Mouse (Mus musculus) cortical plate, adult 2 months (tissue): ENCODE measurements around the gene Rsbn1l. TPM values are rescaled to one million over a fixed set of nuclear protein-coding genes. Genes with fewer than 3 reads are reported as not detected.
A peak's percentile ranks its signal among the peaks of the same experiment; 100 is the strongest.

Source experiments
- H3K27ac ChIP-seq: fragments of 200-500 bp; 2 replicates; pipeline ENCODE4 v1.5.1; 2012; ENCODE audit warnings: low read length, control low read depth, inconsistent platforms; ENCODE audit not compliant: insufficient read depth
- H3K4me1 ChIP-seq: fragments of 200-500 bp; 2 replicates; pipeline ENCODE4 v1.6.1; 2011; ENCODE audit warnings: low read length; ENCODE audit not compliant: control insufficient read depth, insufficient read depth
- H3K4me3 ChIP-seq: fragments of 200-500 bp; 2 replicates; pipeline ENCODE4 v1.5.1; 2011; ENCODE audit warnings: mild to moderate bottlenecking, low read length, control low read depth; ENCODE audit not compliant: insufficient read depth
- CTCF ChIP-seq: fragments of 200-500 bp; IDR thresholded peaks from 2 replicates; pipeline ENCODE4 v1.5.1; 2011; ENCODE audit warnings: mild to moderate bottlenecking, control low read depth, low read length; ENCODE audit not compliant: insufficient read depth; ENCODE audit errors: extremely low read depth
- POLR2A ChIP-seq: fragments of 200-500 bp; IDR thresholded peaks from 2 replicates; pipeline ENCODE4 v1.6.1; 2011; ENCODE audit warnings: mild to moderate bottlenecking, low read length, control low read depth; ENCODE audit not compliant: insufficient read depth; ENCODE audit errors: extremely low read depth
- polyA plus RNA-seq: library from polyadenylated mRNA; depleted of rRNA; stranded (reverse); fragments of >200 nt; gene quantifications from 2 replicates; pipeline ENCODE4 v1.2.3, GENCODE M21; 2012

The Rsbn1l gene
- polyA plus RNA-seq, 1 experiment: 9.1 TPM

DNA sequence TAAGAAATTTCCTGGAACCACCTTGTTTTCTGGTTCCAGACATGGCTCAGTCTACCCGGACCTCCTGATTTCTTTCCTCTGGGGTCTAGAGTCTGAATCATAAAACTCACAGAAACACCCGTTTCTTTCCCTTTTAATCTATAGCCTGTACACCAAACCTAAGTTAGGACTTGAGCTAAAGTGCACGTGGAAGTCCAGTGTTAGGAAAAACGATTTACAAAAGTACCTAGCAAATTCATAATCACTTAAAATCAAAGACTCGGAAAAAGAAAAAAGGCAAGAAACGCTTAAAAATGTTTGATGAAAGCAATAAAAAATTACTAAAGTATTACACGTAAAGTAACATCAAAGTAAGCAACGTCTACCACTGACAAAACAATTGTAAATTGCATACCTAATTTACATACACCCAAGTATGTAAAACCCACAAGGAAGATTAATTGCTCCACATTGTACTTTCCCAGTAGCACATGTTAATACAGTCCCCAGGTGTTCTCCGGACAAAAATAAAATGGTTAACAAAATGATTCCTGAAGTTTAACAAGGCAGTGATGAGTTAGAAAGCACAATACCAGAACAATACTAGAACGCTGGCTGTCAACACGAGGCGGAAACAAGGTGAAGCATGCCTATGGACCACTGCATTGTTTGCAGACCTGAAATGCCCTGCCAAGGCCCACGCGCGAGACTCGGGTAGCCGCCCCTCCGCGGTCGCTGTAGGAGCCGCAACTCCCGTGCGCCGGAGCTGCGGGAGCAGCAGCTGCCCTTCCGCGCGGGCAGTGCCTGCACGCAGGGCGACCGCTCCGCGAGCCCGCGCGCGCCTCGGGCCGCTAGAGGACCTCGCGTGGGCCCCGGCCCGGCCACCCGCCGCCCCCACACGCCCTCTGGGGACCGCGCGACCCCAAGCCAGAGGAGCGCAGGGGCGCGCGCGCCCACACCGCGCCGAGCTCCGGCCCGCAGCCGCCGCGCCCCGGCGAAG, 75.1 kb downstream of the Rsbn1l start:
- TF ChIP-seq CTCF: no peak
- TF ChIP-seq POLR2A: no peak
- Histone ChIP-seq H3K27ac (peak overlapping the region; percentile 48), H3K4me3 (peak overlapping the region; percentile 99), H3K4me1 (peaks cover 7% of the 10 kb centered on the region)

DNA sequence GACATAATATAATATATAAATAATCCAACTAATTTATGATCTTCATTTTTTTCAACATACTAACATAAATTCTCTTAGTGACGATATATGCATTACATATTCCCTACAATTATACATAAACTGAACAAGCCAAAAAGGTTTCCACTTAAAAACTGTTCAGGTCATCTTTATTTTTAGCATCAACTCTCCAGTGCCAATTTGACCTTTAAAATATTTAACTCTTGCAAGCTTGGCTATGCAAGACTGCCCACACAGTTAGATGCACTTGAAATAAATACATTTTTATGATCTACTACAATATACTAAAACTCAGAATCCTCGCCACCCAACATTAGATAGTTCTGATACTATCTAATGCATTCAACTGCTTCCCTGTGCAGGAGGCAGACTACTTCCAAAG, 75.8 kb downstream of the Rsbn1l start:
- H3K4me3 ChIP-seq: no peak overlapping the region
- TF ChIP-seq POLR2A (no peak), CTCF (no peak)
- peaks cover 7% of the 10 kb centered on the region for H3K4me1 ChIP-seq
- H3K27ac ChIP-seq: no peak overlapping the region

DNA sequence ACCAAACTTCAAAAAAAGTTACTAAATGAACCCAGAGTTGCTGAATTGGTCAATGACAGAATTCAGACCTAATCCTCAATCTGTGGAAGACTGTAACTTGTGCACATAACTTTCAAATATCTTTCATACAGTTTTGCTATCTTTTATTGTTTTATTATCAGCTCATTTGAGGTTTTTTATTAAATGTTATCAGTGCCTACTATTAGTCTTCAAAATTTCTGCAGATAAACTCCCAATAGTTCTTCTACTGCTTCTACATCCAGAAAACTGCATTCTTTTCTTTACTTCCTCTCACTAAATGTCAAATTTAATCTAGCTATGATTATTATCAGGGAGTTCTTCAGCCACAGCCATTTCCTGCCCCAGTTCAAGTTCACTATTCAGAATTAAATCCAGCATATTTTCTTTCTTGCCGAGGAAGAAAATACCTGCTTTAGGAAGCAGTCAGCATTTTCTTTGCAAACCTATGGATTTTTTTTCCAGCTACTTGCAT, 79.2 kb downstream of the Rsbn1l start:
- no peak for TF ChIP-seq CTCF
- no peak for TF ChIP-seq POLR2A
- Histone ChIP-seq H3K4me1 (no peaks in the 10 kb centered on the region), H3K4me3 (no peak overlapping the region)

DNA sequence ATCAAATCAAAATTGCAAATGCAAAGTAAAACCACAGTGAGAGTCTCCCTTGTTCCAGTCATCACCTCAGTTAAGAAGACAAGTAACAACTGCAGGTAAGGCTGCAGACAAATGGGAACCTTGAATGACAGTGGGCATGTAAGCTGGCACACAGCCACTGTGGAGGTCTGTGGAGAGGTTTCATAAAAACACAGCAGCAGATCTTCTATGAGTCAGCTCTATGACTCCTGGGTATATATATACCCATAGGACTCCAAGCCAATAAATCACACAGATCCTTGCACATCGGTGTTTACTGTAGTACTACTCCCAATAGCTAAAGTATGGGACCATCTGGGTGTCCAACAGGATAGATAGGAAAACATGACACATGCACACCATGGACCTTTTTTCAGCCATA, 83.1 kb downstream of the Rsbn1l start:
- Histone ChIP-seq H3K27ac (no peak overlapping the region), H3K4me3 (no peak overlapping the region), H3K4me1 (no peaks in the 10 kb centered on the region)
- TF ChIP-seq CTCF: no peak
- no peak for TF ChIP-seq POLR2A

More for the DNA sequence above, 79.2 kb downstream of the Rsbn1l start:
- no peak overlapping the region for H3K27ac ChIP-seq

DNA sequence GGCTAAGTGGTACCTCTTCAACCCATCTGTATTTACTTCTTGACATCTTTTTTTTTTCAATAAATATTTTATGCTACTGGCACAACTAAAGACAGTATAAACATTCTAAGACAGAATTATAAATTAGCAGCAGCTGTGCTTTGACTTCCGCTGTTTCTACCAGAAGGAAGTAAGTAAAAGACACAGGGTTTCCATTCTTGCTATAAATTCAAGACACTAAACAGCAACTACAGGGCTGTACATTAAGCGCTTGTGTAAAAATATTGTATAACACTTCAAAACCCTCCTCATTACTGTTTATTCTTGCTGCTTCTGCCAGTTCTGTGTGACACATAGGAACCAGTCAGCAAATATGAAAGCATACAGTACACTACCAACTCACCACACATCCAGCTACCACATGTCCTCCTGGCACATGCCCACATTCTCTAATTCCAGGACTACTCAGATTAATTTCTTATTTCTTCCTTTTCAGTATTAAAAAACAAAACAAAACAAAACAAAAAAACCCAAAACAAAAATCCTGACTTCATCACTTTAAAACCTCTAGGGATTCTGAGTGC, 90.9 kb downstream of the Rsbn1l start:
- TF ChIP-seq CTCF: no peak
- TF ChIP-seq POLR2A: no peak
- H3K4me1 ChIP-seq: peaks cover 2% of the 10 kb centered on the region
- no peak overlapping the region for H3K27ac ChIP-seq
- H3K4me3 ChIP-seq: no peak overlapping the region

DNA sequence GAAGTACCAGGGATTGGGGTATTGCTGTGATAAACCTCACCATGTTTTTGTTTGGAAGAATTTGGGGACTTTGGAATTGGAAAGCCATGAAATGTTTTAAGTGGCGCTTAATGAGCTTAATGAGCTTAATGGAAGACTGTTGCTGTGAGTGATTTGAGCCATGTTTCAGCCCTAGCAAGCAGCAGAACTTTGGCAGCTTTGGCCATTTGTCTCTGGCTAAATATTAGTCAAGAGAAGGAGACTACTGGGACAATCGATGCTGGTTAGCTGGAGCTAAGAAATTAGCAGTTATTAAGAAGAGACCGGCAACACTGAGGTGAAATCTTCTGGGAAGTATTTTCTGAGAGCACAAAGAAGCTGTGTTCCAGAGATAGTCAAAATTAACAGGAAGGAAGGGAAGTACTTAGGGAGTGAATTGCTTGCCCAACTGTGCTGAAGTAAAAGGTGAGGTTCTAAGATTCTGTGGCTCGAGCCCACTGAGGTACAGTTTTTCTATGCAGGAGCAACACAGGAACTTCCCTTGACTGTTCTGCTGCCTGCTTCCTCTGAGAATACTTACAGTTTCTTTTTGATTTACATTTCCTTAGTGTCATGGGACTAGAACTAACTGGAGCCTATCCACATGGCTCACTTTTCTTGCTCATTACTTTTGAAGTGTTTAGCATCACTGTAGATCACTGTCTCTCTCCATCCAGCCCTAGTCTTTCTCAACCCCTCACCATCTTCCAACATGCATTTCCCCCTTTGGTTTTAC, 91.8 kb downstream of the Rsbn1l start:
- TF ChIP-seq POLR2A: no peak
- no peak for TF ChIP-seq CTCF
- Histone ChIP-seq H3K4me1 (peaks cover 2% of the 10 kb centered on the region), H3K27ac (no peak overlapping the region), H3K4me3 (no peak overlapping the region)

DNA sequence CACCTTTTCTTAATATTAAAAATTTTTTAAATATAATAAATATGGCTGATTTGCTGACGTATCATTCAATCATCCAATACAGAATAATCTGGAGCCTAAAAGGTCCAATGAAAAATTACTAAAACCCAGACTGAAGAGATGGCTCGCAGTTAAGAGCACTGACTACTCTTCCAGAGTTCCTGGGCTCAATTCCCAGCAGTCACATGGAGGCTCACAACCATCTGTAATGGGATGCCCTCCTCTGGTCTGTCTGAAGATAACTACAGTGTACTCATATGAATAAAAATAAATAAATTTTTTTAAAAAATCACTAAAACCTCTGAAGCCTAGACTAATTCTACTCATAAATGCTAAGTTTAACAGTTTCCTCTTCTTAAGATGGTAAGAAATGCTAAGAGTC, 94.3 kb downstream of the Rsbn1l start:
- TF ChIP-seq POLR2A: no peak
- TF ChIP-seq CTCF: no peak
- Histone ChIP-seq H3K4me3 (no peak overlapping the region), H3K27ac (no peak overlapping the region), H3K4me1 (peaks cover 2% of the 10 kb centered on the region)

DNA sequence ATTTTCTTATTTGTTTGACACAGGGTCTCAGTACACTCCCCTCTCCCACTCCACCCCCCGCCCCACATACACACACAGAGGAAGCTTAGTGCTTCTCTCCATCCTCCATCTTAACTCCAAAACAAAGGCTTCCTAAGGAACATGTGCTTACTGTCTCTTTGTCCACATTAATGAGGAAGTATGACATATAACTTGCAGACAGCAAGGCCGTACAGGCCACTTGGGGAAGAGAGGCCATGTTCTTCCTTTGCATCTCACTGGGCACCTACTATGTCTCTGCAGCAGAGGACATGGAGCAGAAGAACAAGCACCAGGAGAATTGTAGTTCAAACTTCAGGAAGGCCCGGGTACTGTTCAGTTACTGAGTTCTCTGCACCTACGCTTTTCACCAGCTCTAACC, 95.6 kb downstream of the Rsbn1l start:
- H3K4me3 ChIP-seq: no peak overlapping the region
- no peaks in the 10 kb centered on the region for H3K4me1 ChIP-seq
- no peak overlapping the region for H3K27ac ChIP-seq
- TF ChIP-seq POLR2A: no peak
- no peak for TF ChIP-seq CTCF

DNA sequence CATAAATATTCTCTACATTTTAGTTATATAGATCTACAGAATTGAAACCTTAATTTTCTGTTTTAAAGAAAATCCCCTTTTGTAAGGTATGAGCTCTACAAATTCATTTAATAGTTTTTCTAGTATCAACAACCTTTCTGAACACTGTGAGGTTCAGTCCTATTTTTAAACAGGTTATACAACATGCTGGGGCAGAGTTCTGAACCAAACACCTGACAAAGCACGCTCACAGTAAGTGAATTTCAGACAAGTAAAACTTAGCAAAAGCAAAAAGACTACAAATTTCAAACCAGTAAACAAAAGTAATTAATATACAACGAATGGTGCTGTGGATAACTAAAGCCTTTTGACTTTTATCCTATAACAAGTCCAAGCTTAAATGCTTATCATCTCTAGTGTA, 97.8 kb downstream of the Rsbn1l start:
- Histone ChIP-seq H3K4me1 (no peaks in the 10 kb centered on the region), H3K4me3 (no peak overlapping the region), H3K27ac (no peak overlapping the region)
- TF ChIP-seq CTCF: no peak
